Mouse (Mus musculus) urinary bladder, postnatal 25 days (tissue): ENCODE data around the gene Git1.

Experiments used
- DNase-seq: peaks from one replicate; pipeline ENCODE4 v3.0.0; 2022; ENCODE audit warnings: low spot score

Git1 gene

GRCm38 (mm10) chr11:77502481-77502880 lies 9.1 kb downstream of the Git1 start:
- no peak for DNase-seq

DNA sequence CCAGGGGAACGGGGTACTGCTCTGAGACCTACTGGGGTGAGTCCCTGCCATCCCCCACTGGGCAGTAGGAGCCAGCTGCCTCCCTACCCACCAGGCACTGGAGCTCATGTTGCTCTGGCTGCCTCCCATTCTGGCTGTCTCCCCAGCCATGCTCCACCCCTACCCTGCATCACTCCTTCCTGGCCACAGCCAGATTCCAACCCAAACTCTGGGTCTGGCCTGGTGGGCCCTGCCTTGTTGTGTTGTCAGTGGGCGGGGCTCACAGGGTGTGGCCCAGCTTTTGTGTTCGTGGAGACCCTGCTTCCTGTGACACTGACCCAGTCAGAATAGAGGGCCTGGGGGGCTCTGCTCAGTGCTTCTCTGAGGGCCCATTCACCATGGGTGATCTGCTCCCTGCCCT lies 10.1 kb downstream of the Git1 start:
- DNase-seq = no peak

GRCm38 (mm10) chr11:77504377-77504776 lies 11.0 kb downstream of the Git1 start:
- DNase-seq = no peak

GRCm38 (mm10) chr11:77505291-77505980 lies 12.1 kb downstream of the Git1 start:
- DNase-seq = no peak

GRCm38 (mm10) chr11:77506273-77506672 lies 12.9 kb downstream of the Git1 start:
- DNase-seq = no peak

DNA sequence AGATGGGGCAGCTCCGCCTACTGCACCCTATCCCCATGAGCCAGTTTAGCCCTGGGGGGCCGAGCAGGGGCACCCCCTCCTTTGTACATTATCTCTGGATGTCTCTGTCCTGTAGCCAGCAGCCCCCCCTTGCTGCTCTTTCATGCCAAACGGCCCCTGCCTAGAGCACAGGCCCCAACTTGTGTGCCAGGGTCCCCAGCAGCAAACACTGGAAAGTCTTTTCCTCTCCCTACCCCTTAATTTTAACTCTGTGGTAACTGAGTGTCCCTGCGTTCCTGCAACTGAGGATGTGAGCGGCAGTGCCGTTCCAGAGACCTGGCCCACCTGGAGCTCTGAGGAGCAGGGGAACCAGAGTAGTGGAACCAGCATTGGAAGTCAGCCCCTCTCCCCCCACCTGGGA lies 13.6 kb downstream of the Git1 start:
- DNase-seq = no peak

DNA sequence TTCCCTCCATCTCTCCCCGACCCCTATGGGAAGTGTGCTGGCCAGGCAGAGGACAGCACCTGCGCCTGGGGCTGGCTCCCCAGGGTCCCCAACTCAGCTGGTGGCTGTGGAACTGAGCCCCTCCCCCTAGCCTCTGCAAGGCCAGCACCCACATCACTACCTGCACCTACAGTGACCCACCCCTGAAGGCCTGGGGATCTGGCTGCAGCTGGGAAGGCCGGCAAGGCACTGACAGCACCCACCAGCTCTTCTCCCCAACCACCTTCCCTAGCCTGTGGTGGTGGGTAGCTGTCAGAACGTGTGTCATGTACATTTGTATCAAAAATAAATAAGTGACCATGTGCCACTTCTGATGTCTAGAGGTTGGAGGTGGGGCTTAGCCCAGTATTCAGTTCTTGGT lies 14.1 kb downstream of the Git1 start:
- DNase-seq = no peak

DNA sequence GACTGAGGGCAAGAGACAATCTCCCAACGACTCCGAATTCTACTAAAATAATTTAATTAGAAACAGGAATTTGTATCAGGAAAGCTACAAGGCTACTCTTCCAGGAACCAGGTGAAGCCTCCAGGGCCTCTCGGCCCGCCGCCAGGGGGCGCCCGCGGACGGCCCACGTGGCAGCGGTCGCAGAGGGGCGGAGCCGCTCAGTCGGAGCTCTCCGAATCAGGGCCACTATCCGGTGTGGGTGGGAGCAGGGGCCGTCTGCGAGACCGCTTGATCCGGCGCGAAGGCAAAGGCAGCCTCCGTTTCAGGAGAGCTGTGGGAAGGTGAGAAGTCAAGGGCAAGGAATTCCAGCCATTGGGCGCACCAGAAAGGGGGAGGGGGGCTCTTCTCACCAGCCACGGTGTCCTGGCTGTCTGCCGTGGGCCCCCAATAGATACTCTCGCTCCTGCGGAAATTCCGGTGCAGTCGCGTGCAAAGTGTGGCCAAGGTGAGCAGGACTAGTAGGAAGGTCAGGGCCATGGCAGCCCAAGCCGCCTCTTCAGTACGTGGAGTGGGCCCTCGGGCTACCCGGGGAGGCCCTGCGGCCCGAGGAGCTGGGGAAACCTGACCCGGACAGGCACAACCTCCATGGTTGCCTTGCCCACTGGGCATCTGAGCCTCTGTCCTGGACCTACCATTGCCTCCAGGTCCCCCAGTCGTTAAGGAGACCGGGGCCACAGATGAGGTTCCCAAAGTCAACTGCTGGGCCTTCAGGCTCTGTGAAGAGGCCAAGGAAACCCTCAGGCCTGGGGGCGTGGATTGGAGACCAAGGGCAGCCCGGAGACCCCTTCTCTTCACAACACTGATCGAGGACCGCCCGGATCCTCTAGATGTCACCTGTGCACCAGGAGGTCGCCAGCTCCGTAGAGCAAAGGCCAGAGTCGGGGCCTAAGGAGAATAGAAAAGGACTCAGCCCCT lies 15.0 kb downstream of the Git1 start:
- DNase-seq = peak; percentile 81

DNA sequence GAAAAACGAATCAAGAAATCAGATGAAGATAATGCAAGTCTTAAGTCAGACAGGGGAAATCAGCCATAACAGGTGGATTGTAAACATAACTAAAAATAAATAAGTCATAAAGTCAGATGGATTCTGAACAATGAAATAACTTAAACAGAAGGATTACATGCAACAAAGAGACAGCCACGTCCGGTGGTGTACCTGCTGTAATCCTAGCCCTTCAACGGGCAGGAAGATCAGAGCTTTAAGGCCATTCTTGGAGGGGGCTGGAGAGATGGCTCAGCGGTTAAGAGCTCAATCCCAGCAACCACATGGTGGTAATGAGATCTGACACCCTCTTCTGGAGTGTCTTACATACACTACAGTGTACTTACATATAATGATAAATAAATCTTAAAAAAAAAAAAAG lies 18.0 kb downstream of the Git1 start:
- no peak for DNase-seq

- DNase-seq = peak; percentile 80
These were observed 19.8 kb downstream of the Git1 start for GRCm38 (mm10) chr11:77512891-77513810.

DNA sequence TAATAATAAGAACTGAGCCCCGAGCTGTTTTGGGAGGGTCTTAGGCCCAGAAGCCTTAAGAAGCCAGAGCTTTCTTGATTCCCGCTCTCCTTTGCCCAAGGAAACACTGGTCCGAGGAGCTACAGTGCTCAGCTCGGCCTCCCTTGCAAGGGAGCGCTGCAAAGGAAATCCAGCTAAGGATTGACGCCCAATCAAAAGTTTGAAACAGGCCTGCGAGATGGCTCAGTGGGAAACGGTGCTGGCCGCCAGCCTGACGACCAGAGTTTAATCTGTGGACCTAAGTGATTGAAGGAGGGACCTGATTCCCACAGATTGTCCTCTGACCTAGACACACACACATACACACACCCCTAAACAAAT lies 20.4 kb downstream of the Git1 start:
- DNase-seq = no peak

- no peak for DNase-seq
These were observed 21.0 kb downstream of the Git1 start for GRCm38 (mm10) chr11:77514281-77514831.

GRCm38 (mm10) chr11:77514832-77515636 lies 21.7 kb downstream of the Git1 start, which contains the start of gene Abhd15:
Abhd15 (plus strand) TSS chr11:77515121.
- peak; percentile 60 for DNase-seq

GRCm38 (mm10) chr11:77515637-77516552 lies 22.5 kb downstream of the Git1 start, which contains the start of gene Trp53i13:
Trp53i13 (minus strand) TSS chr11:77515980.
- no peak for DNase-seq

DNA sequence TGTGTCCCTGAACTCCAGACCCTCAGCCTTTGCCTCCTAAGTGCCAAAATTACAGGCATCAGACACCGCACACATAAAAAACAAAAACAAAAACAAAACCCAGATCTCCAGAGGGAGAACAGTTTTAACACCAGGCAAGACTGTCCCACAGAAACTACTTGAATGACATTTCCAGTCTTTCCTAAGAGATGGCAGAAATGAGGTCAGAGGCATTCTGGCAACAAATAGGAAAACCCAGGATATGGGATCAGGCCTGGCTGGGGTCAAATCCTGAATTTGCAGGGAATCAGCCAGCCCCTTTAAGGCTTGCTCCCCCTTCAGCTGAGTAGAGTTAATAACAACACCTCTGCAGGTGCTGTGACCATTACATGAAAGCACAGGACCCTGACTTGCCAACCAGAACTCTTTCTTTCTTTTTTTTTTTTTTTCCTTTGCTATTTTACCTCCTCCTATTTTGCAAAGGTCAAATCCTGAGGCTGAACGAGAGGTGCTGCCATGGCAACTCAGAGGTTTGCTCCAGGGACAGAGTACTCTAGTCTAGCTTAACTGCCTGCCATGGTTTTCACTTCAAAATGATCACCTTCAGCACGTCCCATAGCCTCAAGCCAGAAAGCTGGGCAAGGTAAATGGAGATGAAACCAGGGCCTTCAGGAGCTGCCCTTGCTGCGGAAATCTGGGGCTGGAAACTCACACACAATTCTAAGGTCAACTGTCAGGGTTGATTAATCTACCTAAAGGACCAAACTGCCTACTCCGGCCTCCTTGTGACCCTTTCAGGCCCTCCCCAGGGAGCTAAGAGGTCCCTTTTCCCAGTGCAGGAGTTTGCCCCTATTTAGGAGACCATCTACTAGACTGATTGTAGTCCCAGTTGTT lies 23.4 kb downstream of the Git1 start:
- no peak for DNase-seq

- DNase-seq = no peak
These were observed 24.9 kb downstream of the Git1 start for GRCm38 (mm10) chr11:77518051-77518798.

- DNase-seq = no peak
These were observed 25.7 kb downstream of the Git1 start, which contains the start of gene Gm10392 for GRCm38 (mm10) chr11:77519043-77519442. Gm10392 (minus strand) TSS chr11:77519198.
